Mouse (Mus musculus): ENCODE measurements around the gene Esyt2.

Esyt2 gene

DNA sequence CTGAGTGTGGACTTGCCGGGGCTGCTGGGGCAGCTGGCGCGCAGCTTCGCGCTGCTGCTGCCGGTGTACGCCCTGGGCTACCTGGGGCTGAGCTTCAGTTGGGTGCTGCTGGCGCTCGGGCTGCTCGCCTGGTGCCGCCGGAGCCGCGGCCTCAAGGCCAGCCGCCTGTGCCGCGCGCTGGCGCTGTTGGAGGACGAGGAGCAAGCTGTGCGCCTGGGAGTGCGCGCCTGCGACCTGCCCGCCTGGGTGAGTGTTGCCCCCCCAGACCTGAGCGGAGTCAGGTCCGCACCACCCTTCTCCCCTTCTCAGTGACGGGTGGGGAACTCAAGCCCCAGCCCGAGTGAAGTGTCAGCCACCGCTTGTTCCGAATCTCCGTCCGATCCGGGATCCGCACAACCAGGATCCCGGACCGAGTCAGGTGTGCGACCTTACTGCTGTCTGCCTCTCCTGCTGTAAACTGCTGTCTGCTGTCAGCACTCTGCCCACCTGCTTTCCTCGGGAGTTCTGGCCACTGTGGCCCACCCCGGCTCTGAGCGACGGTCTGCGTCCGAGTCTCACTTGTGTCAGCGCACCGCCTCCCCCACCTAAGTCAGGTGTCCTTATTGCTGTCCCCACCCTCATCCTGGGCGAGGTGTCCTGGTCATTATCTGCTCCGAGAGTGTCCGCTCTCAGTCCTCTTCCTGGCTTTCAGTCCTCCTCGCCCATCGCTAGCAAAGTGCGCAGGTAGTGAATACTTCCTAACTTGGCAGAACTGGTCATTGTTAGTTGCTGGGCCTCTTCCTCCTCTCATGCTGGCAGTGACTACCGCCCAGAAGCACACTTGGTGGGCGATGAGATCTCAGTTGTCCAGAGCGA, 658 bp downstream of the Esyt2 start:
- DNase-seq, result peak; percentile 48

DNA sequence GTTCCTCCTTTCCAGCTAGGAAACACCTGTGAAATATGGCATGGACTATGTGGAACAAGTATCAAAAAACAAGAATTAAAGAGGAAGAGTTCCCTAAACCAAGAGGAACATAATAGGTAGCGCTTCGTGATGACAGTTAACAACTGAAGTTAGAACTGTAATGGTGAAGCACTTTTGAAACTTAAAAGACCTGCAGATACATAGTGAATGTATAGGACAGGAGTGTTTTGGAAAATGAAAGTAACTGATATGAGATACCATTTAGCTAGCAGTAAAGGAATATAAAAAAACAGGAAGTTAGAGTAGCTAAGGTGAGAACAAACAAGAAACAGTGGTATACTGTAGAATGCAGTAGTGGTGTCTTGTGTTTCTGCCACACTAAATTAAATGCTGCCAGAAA, 1.9 kb downstream of the Esyt2 start:
- no peak for DNase-seq

DNA sequence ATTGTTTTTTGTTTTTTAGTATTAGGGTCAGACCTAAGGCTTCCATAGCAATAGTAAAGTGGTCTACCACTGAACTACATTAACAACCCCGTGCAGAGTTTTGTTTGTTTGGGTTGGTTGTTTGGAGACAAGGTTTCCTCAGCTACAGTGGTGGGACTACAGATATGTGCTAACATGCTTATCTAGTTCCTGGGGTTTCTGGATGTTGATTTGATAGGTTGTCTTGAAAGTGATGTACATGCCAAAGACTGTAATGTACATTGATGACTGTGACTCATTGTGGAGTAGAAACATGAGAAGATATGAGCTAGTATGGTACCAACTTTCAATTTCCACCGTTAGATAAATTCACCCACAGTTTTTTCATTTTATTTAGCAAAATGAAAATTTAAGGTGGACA, 2.5 kb downstream of the Esyt2 start:
- DNase-seq, result no peak

DNA sequence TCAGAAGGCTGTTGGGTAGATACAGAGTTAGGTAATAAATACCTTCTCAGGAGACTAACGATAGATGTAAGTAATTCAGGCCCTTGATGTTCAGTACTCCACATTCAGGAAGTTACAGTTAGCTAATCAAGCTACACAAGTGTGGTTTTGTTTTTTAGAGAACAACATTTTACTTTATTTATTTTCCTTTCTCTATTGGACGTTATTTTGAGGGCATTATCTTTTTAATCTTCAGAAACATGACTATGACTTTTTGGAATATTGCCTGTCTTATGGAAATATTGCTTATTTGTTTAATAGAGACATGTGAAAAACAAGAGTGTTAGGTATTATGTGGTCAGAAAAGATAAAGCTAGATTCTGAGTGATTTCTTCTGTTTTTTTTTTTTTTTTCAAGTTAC, 12.2 kb downstream of the Esyt2 start:
- no peak for DNase-seq

DNA sequence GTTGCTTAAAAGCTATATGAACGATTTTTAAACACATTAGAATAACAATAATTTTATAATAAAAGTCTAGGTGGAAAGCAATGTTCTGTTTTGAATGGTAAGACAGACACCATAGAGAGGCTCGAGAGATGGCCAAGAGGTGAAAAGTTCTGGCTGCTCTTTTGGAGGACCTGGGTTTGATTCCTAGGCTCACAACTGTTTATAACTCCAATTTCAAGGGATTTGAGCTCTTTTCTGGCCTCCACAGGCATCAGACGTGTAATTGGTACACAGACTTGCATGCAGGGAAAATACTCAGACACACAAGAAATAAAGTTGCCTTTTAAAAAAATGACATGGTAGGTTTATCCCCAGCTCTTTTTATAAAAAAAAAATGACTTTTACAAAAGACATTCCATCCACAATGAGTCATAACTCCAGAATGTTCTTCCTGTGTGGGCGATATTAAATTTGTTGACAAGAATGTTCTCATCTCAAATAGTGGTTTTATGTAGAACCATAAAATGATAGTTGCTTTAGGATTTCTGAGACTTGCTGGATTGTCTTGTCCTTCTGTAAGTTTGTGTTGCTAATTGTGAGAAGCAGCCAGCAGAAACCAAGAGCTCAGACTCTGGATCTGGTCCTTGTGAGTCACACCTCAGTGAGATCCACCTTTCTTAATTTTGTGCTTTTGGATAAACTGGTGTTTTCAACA, 12.8 kb downstream of the Esyt2 start:
- no peak for DNase-seq

DNA sequence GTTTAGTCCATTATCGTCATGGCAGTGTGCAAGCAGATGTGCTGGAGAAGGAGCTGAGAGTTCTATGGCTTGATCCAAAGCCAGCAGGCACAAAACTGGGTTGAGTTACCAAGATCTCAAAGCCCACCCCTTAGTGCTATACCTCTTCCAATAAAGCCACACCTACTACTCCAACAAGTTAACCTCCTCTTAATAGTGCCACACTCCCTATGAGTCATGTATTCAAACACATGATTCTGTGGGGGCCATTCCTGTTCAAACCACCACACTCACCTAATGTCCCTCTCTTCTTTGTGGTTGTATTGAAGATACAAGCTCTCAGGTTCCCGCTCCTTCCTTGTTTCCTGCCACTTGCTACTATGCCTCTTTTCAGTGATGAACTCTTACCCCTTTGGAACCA, 18.9 kb downstream of the Esyt2 start:
- no peak for DNase-seq

DNA sequence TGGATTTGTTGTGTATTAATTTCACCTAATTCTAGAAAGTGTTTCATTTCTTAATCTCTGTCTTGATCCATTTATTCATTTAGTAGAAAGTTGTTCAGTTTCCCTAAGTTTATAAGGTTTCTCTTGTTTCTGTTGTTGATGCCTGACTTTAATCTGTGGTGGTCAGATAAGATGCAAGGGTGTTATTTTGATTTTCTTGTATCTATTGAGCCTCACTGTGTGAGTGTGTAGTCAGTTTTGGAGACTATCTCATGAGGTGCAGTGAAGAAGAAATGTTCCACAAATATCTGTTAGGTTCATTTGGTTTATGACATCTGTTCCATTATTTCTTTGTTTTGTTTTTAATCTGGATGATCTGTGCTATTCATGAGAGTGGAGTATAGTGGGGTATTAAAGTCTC, 21.2 kb downstream of the Esyt2 start:
- no peak for DNase-seq

DNA sequence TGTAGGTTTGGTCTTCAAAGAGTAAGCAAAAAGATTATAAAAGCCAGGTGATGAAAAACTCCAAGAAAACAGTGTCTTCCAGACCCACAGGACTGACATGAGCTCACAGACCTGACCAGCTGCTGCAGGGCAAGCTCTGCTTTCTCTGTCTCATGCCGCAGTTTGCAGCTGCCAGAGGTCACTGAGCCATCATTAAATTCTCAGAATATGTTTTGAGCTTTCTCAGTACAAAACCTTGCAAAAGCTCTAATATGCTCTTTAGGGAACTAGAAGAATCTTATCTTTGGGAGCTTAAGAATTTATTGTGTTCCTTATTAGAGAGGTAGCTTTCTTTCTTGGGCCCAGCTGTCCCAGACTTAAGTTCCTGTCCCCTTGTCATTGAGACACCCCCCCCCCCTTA, 25.0 kb downstream of the Esyt2 start:
- no peak for DNase-seq

DNA sequence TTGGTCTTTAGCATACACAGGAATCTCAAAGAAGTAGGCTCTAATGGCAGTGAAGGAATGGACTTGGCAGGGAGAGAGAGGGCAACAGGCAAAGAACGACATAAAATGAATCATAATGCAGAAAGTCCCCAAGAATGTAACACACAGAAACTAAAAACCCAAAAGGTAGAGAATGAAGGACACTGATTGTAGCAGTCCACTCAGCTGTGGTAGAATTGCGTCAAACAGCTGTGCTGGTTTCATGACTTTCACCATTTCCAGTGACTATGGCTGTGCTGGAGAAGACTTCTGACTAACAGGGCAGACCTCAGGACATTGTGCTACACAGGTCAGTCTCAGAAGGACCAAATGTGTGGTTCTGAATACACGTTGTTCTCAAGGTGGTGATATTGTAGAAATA, 26.9 kb downstream of the Esyt2 start:
- DNase-seq, result no peak

DNA sequence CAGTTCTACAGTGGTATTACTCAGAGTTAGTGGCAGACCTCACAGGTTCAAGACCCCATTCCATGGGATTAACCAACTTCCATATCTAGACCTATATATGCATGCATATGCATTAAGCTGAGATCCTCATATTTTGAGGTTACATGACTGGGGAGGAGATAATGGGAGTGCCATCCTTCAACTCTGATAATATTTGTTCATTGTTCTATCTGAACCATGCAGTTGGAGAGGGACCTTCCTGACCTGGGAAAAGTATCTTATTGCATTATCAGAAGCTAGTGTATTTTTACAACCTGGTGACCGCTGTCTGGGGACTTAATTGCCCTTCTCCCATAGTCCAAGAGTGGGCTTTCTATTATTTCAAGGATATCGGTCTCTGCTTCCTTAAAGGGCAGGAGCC, 27.6 kb downstream of the Esyt2 start:
- DNase-seq, result no peak

DNA sequence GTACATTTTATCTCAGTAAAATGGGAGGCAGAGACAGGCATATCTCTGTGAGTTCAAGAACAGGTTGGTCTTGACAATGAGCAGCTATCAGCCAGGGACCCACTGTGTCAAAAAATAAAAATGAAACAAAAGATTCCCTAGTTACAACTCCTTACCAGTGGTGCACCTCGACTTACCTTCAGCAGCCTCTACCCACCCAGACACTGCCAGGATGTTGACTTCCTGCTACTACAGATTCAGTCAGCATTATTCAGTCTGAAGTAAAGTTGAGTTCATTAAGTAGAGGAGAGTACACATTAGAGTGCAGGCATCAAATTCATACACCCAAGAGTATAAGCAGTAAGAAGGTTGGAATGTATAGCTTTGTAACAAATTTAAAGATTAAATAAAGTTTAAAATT, 32.8 kb downstream of the Esyt2 start:
- DNase-seq, result no peak

DNA sequence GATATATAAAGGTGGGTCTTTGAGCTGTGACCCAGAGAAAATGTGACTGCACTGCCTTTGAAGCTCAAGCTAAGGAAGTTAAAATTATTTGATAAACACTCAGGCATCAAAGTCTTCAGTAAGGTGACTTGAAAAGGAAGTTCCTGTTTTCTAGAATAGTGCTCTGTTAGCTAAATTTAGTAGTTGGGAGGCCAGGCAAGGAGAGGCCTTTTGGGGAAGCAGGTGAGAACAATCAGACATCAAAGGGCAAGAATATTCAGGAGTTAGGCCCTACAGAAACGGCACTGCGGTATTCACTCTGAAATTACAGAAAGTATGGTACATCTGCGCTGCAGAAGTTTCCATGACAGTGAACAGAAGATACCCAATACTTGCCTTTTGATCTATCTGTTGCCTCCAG, 34.5 kb downstream of the Esyt2 start:
- no peak for DNase-seq

DNA sequence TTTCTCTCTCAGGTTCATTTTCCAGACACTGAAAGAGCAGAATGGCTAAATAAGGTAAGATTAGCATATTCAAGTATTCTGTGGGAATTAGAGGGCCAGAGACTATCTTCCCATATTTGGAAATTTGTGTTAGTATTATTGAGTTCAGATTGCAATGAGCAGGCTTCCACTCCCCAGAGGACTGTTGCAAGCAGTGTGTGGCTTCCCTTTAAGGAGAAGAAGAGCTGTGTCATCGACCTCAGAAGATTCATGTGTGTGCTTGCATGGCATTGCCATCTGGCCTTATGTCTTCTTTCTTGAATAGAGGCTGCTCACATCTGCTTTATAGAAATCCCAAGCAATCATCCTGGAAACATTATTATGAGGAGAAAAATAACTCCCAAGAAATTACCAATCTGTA, 36.8 kb downstream of the Esyt2 start:
- DNase-seq, result no peak

DNA sequence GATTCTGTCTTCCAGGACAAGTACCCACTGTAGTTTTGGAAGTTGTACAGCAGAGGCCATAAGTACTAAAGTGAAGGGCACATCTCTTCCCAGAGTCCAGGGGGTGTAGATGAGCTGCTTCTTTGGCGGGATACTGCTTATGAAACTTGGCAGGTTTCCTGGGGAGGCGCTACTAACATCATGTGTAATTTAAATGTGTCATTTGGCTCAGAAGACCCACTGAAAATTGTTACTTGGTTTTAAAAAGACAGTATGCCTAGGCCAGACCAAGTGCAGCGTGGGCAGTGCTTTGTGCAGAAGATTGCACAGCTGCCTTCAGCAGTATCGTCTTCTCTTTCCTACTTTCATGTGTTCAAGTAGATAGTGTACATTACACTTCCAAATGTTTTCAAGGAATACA, 44.5 kb downstream of the Esyt2 start:
- no peak for DNase-seq

DNA sequence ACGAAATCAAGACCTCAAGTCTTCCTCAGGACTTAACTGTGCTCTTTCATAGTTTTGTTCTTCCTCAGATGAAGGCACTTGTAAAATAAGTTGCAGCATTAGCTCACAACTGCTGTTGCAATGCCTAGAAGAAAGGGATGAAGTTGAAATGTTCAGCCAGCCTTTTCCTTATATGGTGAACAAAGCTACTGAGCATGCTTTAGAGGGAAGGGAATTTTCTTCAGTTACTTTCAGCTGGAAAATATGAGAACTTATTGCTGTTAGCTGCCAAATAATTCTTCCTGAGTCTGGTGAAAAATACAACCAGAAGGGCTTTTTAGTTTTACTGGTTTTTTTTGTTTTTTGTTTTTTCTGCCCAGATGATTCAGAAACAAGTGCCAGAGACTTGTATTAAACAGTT, 45.2 kb downstream of the Esyt2 start:
- no peak for DNase-seq

DNA sequence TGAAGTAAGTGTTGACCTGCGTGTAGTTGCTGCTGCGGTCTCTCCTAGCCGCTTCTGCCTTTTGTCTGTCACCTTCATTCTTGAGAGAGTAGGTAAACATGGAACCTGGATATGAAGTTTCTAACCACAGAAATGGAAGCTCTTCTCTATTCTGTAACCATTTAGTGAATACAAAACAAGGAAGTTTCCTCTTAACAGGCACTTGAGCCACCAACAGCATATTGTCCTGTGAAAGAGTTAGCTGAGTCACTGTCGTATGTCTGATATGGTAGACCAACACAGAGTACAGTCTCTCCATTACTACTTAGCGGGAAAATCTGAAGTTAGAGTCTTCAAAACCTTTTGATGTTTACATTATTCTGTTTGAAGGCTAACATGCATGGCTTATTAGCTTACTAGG, 53.3 kb downstream of the Esyt2 start:
- no peak for DNase-seq

DNA sequence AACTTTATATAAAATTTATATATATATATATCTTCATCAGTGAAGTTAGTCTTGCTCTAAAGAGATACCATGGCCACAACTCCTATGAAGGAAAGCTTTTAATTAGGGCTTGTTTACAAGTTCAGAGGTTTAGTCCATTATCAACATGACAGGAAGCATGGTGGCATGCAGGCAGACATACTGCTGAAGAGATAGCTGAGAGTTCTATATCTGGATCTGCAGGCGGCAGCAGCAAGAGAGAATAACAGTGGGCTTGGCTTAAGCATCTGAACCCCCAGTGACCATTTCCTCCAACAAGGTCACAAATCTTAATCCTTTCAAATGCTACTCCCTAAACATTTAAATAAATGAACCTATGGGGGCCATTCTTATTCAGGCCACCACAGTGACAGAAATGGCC, 59.2 kb downstream of the Esyt2 start:
- no peak for DNase-seq

DNA sequence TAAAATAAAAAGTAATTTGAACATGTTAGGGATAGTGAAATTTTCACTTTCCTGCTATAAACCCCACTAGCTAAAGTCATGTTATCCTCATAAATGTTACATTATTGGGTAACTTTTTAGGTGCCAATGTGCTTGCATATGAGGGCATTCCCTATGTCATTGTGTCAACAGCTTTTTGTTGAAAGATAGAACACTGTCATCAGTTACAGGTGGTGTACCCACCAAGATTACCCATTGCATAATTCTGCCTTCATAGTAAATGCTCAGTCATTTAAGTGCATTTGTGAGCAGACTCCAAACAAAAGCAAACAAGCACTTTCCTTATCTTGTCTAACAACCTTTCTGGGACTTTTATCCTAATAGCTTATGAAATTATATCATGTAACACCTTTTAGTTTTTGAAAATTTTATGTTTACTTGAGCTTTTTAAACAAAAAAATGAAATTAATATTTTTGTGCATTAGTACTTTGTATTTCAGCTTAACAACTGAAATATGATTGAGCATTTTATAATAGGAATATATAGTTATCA, 67.8 kb downstream of the Esyt2 start:
- no peak for DNase-seq

DNA sequence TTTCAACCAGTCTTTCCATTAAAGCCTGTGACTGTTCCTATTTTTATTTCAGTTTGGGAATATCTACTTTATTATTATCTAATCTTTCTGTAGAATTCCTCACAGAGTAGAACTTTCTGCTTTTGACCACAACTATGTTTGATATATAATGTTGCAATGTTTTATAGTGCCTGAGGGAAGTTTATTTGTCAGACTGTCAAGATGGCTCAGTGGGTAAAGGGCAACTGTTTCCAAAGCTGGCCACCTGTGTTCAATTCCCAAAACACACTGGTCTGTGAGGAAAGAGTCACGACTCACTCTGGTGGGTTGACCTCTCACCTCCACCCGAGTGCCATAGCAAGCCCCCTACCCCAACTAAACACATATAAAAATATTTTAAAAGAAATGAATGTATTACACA, 68.4 kb downstream of the Esyt2 start:
- DNase-seq, result no peak

DNA sequence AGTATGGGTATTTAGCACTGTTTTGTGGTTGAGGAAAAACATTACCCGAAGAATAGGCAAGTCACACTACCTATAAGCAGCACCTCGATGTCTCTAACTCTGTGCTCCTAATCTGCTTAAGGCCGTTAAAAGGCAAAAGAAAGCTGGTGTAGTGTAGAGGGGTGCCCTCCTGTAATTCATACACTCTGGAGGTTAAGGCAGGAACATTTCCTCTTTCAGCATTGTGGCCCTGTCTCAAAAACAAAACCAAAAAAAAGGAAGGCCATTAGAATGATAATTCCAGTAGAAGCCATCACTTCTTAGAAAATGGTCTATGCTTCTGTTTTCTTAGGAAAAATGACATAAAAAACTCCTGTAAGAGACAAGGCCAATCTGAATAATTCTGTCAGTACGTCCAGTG, 70.0 kb downstream of the Esyt2 start:
- DNase-seq, result no peak

DNA sequence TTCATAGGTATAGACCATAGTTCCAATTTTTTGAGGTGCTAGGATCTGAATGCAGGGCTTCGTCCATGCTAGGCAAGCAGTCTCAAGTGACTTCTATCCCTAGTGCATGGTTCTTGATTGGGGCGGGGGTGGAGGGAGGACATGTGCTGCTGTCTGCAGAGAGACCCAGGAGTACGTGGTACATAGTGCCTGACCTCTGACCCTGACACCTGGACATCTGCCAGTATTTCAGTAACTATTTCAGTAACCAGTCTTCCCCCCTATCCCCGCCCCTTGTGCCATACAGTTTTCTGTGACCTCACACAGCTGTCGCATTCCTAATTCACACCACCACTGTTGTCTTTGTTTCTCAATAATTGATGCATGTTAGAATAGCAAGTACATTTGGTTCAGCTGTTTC, 71.4 kb downstream of the Esyt2 start:
- no peak for DNase-seq

DNA sequence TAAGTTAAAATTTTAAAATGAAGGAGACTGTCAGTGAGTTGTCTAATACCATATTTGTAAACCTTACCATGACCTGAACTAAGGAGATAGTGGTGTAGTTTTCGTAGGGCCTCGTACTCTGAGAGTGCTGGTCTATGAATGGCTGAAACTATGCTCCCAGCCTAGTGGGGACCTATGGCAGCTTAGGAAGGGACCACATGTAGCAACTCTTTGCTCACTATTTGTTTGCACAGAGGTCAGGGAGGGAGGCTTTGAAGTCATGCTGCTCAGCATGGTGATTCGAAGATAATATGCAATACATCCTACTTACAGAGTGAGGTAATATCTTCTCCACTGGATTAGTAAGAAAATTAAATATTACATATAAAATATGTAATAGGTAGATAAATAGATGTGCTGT, 73.7 kb downstream of the Esyt2 start:
- no peak for DNase-seq

DNA sequence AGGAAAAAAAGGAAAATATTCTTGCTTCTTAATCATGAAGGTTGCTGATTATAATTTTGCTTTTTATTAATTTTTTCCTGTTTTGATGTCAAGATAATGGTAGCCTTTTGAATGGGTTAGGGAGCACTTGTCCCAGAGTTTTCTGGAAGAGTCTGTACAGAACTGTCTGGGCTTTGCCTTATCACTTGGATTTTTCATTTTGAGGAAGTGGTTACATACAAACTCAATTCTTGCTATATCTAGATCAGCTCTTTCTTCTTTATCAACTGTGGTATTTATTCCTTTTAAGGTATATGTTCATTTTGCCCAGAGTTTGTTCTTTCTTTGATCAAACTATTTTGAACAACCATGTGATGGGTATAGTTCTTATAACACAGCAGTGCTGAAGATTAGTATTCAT, 81.1 kb downstream of the Esyt2 start:
- DNase-seq, result no peak

DNA sequence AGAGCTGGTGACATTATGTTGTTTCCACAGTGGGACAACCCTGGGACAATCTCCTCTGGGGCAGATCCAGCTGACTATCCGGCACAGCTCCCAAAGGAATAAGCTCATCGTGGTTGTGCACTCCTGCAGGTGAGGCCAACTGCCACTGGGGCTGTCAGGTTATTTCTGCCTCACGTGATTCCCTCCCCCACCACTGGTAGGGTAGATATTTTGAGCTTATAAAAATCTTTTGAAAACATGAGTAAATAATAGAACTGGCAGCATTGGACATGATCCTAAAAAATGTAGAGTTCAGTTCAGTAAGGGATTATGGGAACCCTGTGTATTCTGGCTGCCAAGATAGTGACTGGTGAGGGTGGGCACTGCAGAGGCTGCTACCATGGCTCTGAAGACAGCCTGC, 85.9 kb downstream of the Esyt2 start:
- DNase-seq, result no peak

DNA sequence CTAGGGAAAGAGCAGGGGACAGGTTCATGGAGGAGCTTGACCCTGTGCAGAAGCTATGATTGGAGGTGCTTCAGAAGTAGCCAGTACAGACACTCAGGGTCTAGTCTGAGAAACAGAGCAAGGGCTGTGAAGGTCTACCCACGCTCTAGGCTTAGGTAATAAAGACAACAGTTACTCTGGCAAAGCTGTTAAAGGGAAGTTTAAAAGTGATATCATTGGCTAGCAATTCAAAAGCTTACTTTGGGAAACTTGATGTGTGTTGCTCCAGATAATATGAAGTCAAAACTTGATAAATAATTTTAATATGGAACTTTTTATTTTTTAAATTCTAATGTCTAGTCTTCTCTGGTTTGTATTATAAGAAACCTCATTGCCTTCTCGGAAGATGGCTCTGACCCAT, 86.3 kb downstream of the Esyt2 start:
- DNase-seq, result no peak
